Mouse (Mus musculus): ENCODE results near the gene Ift81. TPM values are rescaled to one million over a fixed set of nuclear protein-coding genes. Genes with fewer than 3 reads are reported as not detected.

The Ift81 gene
- total RNA-seq, 2 experiments from 2014 or later, result 39.5 to 40.1 TPM

- intact Hi-C loops (cut with DNase I), result no loop called here
- DNase-seq (ENCODE audit: low spot score in 2 of 2), result no peak
Measured at GRCm38 (mm10) chr5:122560654-122561053, 53.7 kb downstream of the Ift81 start.

- peak in 1 of 2 experiments; percentile 50 for DNase-seq (ENCODE audit: low spot score in 2 of 2)
- intact Hi-C loops (cut with DNase I), result no loop called here
Measured at GRCm38 (mm10) chr5:122558127-122558526, 56.2 kb downstream of the Ift81 start.

DNA sequence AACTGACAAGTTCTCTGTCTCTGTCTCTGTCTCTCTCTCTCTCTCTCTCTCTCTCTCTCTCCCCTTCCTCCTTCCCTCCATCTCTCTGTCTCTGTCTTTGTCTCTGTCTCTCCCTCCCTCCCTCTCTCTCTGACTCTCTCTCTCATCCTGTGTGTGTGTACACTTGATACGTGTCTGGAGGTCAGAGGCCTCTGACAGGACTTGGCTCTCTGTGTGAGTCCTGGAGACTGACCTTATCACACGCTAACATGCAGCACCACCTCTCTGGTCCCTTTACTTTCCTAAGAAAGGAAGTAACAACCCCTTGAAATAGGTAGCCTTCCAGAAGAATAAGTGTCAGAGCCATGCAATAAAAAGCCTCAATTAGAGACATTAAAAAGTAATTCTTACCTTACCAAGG, 59.2 kb downstream of the Ift81 start:
- DNase-seq (ENCODE audit: low spot score in 2 of 2), result no peak
- intact Hi-C loops (cut with DNase I), result no loop called here

DNA sequence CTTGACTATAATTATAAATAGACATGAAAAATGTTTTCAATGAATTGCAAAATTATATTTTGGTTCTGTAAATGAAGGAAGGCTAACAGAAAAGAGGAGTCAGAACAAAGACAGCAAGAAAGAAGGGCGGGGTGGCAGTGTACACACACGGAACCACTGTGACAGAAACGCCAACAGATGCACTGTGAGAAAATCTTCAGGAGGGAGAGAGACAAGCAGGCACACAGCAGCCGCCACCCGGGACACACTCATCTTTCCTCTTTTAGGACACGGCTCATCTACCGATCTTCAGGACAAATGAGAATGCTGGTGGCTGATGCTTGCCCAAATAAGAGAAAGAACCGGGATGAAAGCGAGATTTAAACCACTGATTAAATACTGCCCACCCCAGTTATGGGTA, 61.7 kb downstream of the Ift81 start:
- intact Hi-C loops (cut with DNase I), result no loop called here
- peak in 1 of 2 experiments; percentile 65 for DNase-seq (ENCODE audit: low spot score in 2 of 2)

DNA sequence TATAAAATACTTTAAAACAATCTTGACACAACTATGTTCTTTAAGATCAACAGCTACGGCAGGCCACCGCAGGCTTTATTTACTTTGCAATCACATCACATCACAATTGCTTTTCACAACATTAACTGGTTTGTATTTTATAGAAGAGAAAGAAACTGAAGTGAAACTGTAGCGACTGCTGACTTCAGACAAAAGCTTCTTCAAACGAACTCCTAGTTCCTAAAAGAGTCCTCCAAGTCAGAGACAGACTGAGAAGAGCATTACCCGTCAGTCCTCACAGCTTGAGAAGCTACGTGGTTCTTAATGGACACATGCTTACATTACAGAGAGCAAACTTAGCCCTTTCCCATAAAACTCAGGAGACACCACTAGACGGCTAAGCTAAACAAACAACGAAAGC, 63.9 kb downstream of the Ift81 start:
- intact Hi-C loops (cut with DNase I), result no loop called here

GRCm38 (mm10) chr5:122548671-122549070, 65.6 kb downstream of the Ift81 start:
- intact Hi-C loops (cut with DNase I), result loop anchor here (5.0 kb wide), 2 partner anchors 64 to 79 kb away; partner anchors contain the start of gene Ift81
- DNase-seq (ENCODE audit: low spot score in 2 of 2), result no peak

More for the DNA sequence above, 63.9 kb downstream of the Ift81 start:
- DNase-seq (ENCODE audit: low spot score in 2 of 2), result no peak

DNA sequence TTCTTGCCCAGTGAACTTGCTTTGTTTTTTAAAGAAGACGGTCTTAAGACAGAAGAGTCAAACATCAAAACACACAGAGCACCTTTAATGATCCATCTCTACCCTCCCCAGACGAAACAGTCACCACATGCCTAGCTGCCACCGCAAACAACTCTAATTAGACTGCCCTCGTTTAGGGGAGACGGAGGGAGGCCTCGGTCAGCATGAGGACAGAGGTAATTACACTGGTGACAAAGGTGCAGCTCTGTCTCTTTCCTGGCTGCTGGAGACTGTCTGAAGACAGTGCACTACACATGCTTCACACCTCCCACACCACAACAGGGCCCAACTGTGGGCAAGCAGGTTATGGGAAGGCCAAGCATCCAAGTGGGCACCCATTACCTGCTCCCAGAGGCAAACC, 66.5 kb downstream of the Ift81 start:
- intact Hi-C loops (cut with DNase I), result loop anchor here (1.0 to 5.0 kb wide), 3 partner anchors 46 to 79 kb away; partner anchors contain the start of genes Atp2a2 and Ift81

DNA sequence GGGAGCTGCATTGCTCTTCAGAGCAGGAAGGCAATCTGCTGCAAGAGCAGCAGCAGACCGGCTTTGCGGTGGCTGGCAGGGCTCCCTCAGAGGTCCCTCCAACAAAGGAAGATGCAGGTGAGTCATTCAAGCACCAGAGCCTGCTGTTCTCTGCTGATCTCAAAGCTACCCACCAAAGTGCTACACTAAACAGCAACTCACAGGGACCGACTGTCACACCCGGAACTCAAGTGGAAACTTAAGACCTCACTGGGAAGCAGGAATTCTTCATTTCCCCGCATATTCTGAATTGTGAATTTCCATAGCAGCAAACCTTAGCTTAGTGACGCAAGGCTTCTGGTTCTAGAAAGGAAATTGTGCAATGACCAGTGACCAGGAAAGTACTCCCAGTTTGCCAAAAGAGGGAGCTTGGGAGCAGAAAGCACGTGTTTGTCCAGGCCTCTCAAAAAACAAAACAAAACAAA, 67.0 kb downstream of the Ift81 start:
- intact Hi-C loops (cut with DNase I), result loop anchor here (1.0 to 5.0 kb wide), 3 partner anchors 45 to 80 kb away; partner anchors contain the start of genes Atp2a2 and Ift81
- DNase-seq (ENCODE audit: low spot score in 2 of 2), result peak in 1 of 2 experiments; percentile 77

More for the DNA sequence above, 66.5 kb downstream of the Ift81 start:
- no peak for DNase-seq (ENCODE audit: low spot score in 2 of 2)

DNA sequence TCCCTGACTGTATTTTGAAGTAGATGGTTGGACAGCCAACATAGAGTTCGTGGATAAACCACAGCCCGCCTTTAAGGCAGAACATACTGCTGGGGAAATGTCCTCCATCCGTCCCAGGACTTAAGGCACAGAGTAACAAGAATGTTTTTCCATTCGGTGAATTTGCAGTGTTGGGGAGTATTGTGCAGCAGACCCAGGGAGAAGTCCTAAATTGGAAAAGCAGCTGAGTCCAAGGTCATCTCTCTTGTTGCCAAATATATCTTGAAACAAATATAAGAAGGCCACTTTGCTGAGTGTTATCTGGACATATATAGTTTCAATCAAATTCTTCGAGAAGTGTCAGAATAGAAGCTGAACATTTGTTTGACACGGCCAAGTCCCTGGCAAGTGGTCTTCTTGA, 70.9 kb downstream of the Ift81 start:
- intact Hi-C loops (cut with DNase I), result no loop called here
- no peak for DNase-seq (ENCODE audit: low spot score in 2 of 2)

DNA sequence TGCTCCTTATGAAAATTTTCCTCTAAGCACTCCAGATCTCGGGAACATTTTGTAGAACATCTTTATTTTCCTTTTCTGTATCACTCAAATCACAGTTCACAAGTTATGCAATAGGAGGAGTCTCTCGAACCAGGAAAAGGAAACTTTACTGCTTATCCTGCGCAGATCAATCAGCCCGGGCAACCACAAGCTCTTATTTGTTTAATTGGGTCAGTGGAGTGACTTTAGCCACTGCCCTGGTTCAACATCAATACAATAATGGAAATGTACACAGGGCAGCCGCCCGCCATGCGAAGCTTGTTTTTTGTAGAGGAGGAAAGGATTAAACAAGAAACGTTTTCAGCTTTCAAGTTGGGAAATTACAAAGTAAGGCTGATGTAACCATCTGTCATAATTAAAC, 72.4 kb downstream of the Ift81 start:
- intact Hi-C loops (cut with DNase I), result no loop called here

GRCm38 (mm10) chr5:122538077-122538476, 76.2 kb downstream of the Ift81 start:
- intact Hi-C loops (cut with DNase I), result no loop called here
- DNase-seq (ENCODE audit: low spot score in 2 of 2), result no peak

More for the DNA sequence above, 72.4 kb downstream of the Ift81 start:
- no peak for DNase-seq (ENCODE audit: low spot score in 2 of 2)

GRCm38 (mm10) chr5:122537654-122538053, 76.7 kb downstream of the Ift81 start:
- no peak for DNase-seq (ENCODE audit: low spot score in 2 of 2)
- intact Hi-C loops (cut with DNase I), result no loop called here

GRCm38 (mm10) chr5:122533884-122534283, 80.4 kb downstream of the Ift81 start:
- intact Hi-C loops (cut with DNase I), result no loop called here
- DNase-seq (ENCODE audit: low spot score in 2 of 2), result no peak

DNA sequence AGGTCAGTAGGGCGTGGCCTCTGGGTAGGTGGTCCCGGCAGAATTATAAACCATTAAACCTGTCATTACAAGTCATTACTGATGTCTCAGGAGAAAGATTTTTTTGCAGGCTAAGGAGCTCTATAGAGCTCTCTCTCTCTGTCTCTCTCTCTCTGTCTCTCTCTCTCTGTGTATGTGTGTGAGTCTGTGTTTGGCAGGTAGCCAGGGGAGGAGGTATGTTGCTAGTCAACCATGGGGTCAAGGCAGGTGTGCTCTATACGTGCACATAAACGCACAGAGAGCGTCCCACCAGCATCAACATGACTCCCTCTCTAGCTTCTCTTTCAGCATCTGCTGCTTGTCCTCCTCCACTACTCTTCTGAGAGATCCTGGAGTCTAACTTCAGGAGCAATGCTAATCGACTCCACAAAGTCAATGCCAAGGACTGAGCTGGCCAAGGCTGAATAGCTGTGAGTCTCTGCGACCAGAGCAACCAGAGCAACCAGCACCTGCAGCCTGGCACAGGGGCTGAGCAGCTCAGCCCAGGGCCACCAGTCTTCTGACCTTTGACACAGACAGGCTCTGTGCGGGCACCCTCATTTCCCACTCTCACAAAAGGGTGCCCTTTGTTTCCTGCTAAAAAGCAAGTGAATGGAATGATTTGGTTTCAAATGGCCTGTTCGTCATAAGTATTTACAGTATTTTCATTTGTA, 84.3 kb downstream of the Ift81 start:
- DNase-seq (ENCODE audit: low spot score in 2 of 2), result no peak
- intact Hi-C loops (cut with DNase I), result no loop called here

GRCm38 (mm10) chr5:122529316-122529715, 85.0 kb downstream of the Ift81 start:
- peak in 1 of 2 experiments; percentile 76 for DNase-seq (ENCODE audit: low spot score in 2 of 2)
- intact Hi-C loops (cut with DNase I), result no loop called here

GRCm38 (mm10) chr5:122528591-122528990, 85.7 kb downstream of the Ift81 start:
- intact Hi-C loops (cut with DNase I), result no loop called here
- DNase-seq (ENCODE audit: low spot score in 2 of 2), result no peak

GRCm38 (mm10) chr5:122527761-122528160, 86.6 kb downstream of the Ift81 start:
- no peak for DNase-seq (ENCODE audit: low spot score in 2 of 2)
- intact Hi-C loops (cut with DNase I), result no loop called here

- intact Hi-C loops (cut with DNase I), result no loop called here
- DNase-seq (ENCODE audit: low spot score in 2 of 2), result no peak
Measured at GRCm38 (mm10) chr5:122526878-122527730, 87.2 kb downstream of the Ift81 start.

DNA sequence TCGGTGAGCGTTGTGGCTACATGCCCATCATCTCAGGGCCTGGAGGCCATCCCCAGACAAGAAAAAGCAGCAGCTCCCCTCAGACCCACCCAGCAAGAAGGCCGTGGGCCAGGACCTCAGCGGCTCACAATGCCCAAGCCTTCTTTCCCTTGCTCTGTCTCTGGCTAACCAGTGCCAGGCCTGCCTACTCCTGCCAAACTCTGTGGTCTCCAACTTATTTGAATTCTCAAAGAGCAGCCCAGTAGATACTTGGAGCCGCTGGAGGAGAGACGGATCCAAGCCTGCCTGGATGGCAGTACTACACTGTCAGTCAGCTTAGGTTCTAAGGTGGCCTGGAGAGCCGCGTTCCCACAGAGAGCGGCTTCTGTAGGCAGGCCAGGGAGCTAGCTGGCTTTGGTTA, 87.9 kb downstream of the Ift81 start:
- intact Hi-C loops (cut with DNase I), result no loop called here
- DNase-seq (ENCODE audit: low spot score in 2 of 2), result peak in 1 of 2 experiments; percentile 62

DNA sequence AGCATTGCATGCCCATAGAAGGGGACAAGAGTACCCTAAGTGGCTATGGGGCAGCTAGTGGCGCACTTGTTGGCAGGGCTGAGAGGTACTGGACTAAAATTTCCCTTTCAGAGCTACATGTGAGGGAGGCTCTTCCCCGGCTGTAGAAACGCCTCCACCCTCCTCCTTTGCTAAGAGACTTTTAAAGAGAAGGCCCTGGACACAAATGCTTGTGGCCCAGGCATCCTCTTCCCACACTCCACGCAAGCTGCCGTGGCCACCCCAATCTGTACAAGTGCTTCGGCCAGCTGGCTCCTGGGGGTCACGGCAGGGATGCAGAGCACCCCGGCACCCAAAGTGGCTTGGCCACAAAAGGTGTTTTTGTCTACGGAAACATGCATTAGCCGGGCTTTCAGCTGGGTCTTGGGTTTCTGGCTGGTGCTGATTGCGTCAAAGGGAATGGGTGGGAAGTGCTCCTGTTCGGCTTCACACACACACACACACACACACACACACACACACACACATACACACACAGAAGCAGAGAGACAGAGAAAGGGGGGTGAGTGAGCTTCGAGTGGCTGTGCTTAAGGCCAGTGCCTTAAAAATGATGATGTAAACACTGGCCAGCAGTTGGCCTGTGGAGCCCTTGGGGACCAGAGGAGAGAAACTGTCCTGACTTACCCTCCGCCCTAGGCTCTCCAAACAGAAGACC, 88.9 kb downstream of the Ift81 start:
- peak in 1 of 2 experiments; percentile 67 for DNase-seq (ENCODE audit: low spot score in 2 of 2)
- intact Hi-C loops (cut with DNase I), result no loop called here

All from left cerebral cortex, postnatal 25 days (tissue).